Mouse (Mus musculus) limb, embryonic 15.5 days (tissue): ENCODE measurements around the gene Osm. TPM values are rescaled to one million over a fixed set of nuclear protein-coding genes. Genes with fewer than 3 reads are reported as not detected.

Experiments used
- ATAC-seq: fragments of 200-750 bp; cut with Nextera tagmentation; 2 replicates; pipeline ENCODE4 v1.8.0; 2017; ENCODE audit warnings: low read depth, moderate TSS enrichment; ENCODE audit not compliant: insufficient number of reproducible peaks, low FRiP score, low TSS enrichment
- H3K27ac ChIP-seq: fragments of 300-500 bp; sonication (generic); 2 replicates; pipeline ENCODE4 v1.5.1; 2015; ENCODE audit warnings: moderate library complexity, mild to moderate bottlenecking, inconsistent platforms
- H3K27me3 ChIP-seq: fragments of 300-500 bp; sonication (generic); 2 replicates; pipeline ENCODE4 v1.6.1; 2015; ENCODE audit warnings: inconsistent platforms
- H3K36me3 ChIP-seq: fragments of 300-500 bp; sonication (generic); 2 replicates; pipeline ENCODE4 v1.6.1; 2015; ENCODE audit warnings: inconsistent platforms
- H3K4me1 ChIP-seq: fragments of 300-500 bp; sonication (generic); 2 replicates; pipeline ENCODE4 v1.6.1; 2015; ENCODE audit warnings: inconsistent platforms
- H3K4me2 ChIP-seq: fragments of 300-500 bp; sonication (generic); 2 replicates; pipeline ENCODE4 v1.6.1; 2015; ENCODE audit warnings: mild to moderate bottlenecking, inconsistent platforms
- H3K4me3 ChIP-seq: fragments of 300-500 bp; sonication (generic); 2 replicates; pipeline ENCODE4 v1.5.1; 2015; ENCODE audit warnings: mild to moderate bottlenecking, inconsistent platforms
- H3K9ac ChIP-seq: fragments of 300-500 bp; sonication (generic); 2 replicates; pipeline ENCODE4 v1.6.1; 2015; ENCODE audit warnings: inconsistent platforms
- H3K9me3 ChIP-seq: fragments of 300-500 bp; sonication (generic); 2 replicates; pipeline ENCODE4 v1.6.1; 2016; ENCODE audit warnings: inconsistent platforms
- WGBS: fragments of 180-500 bp; shearing (Covaris S2); methylation state at CpG from one replicate; pipeline ENCODE4 v1.1.7; 2015; 5-methylcytosine and 5-hydroxymethylcytosine counted together
- polyA plus RNA-seq: library from polyadenylated mRNA; unstranded; fragments of >200 nt; fragmentation: Nextera tagmentation; extraction: Ambion mirVana; gene quantifications from 2 replicates; pipeline ENCODE4 v1.2.1, GENCODE M21; 2015

Gene Osm
- polyA plus RNA-seq, 1 experiment from 2014 or later, result 0.23 TPM

DNA sequence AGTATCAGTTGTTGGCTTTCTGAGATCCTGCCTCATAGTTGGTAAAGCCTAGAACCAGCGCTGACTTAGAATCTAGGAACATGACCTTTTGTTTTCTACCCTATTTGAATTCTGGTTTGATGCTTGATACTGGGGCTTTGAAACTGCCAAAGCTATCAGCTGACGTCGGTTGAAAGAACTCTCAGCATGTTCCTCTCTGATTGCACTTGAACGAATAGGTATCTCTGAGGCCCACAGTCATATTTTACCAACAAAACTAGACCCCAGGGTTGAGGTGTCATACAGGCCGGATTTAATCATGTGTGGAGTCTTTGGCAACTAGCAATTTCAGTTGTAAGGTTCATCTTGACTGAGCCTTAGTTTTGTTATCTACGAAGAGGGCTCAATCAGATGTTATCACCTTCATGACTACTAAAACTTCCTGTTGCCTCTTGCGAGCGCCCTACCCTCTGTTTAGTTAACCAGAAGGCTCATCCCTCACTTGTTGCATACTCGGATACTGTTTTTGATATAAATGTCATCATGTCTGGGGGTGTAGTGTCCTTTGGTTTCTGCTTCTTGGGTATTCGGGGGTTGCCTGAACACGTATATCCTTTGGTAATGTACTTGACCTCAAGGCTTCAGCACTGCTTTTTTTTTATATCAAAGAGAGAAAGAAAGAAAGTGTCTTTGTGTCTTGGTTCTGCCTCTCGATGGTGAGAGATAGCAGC lies 33.1 kb upstream of the Osm start:
- H3K4me3 ChIP-seq, result no peak overlapping the region
- H3K27me3 ChIP-seq, result no peaks in the 10 kb centered on the region
- H3K36me3 ChIP-seq, result peaks cover 27% of the 10 kb centered on the region
- peaks cover 11% of the 10 kb centered on the region for H3K4me1 ChIP-seq
- H3K4me2 ChIP-seq, result no peak overlapping the region
- no peaks in the 10 kb centered on the region for H3K9me3 ChIP-seq
- no peak overlapping the region for H3K9ac ChIP-seq
- H3K27ac ChIP-seq, result peak overlapping the region; percentile 47; the same call in 1 of the 2 replicates
- 79% methylated on average over 12 of the region's 12 CpGs for WGBS
- ATAC-seq, result no peak

DNA sequence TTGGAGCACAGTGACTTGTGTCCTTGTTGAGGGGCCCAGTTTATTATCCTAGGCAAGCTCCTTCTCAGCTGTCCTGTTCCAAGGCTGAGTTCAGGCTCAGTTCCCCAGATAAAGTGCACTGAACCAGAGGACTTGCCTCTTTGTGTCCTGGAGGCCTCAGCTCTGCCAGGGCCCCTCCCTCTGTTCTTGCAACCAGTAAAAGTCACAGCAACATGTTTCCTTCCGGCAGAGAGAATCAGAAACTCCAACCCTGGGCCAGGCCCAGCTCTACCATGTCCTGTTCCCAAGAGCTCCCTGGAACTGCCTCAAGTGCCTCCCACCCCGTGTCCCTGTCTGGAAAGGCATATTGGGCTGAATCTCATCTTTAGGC lies 32.5 kb upstream of the Osm start:
- Histone ChIP-seq H3K4me1 (peaks cover 11% of the 10 kb centered on the region), H3K4me3 (no peak overlapping the region), H3K27me3 (no peaks in the 10 kb centered on the region), H3K4me2 (no peak overlapping the region), H3K27ac (peak overlapping the region; percentile 47; the same call in 1 of the 2 replicates), H3K36me3 (peaks cover 33% of the 10 kb centered on the region), H3K9ac (no peak overlapping the region), H3K9me3 (no peaks in the 10 kb centered on the region)
- WGBS, result 12% methylated on average over 2 of the region's 2 CpGs
- ATAC-seq, result no peak

DNA sequence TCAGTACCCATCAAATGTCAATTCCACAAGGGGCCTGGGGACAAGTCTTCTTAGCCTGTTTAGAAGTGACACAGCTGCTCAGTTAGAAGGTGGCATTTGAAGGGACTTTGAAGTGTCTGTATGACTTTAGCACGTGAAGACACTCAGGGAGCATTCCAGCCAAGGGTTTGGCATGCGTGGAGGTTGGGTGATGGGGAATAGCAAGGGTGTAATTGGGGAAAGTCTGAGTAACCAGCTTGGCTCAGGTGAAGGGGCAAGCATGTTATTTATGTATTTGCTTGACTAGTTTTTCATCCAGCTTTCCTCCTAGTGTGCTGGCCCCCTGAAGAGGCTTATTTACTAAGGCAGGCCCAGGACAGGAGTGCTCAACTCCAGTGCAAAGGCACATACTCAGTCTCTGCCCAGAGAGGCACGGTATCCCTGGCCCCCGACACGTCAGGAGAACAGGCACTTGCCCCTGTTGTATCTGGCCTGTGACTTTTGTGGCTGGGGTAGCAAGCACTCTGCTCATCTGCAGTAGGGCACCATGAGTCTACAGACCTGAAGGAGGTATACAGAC lies 31.0 kb upstream of the Osm start:
- ATAC-seq, result no peak
- Histone ChIP-seq H3K4me3 (no peak overlapping the region), H3K4me2 (no peak overlapping the region), H3K27me3 (no peaks in the 10 kb centered on the region), H3K9me3 (no peaks in the 10 kb centered on the region), H3K9ac (no peak overlapping the region), H3K36me3 (peaks cover 47% of the 10 kb centered on the region), H3K4me1 (peaks cover 11% of the 10 kb centered on the region), H3K27ac (no peak overlapping the region)
- 72% methylated on average over 5 of the region's 5 CpGs for WGBS

DNA sequence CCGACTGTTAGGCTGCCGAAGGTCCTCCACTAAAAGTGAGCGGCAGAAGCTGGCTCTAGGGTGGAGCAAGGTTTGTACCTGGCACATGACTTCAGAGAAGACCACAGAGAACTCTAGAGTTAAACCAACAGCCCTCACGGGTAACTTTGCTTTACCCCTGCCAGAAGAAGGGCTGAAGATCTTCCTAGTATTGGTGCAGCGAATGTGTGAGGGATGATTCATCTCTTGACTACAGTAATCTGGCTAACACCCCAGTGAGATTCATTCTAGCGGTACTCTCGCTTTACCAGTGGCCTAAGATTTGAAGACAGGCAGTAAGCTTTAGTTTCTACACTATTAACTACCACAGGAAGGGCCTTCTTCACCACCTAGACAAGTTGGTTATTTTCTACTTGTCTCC lies 30.3 kb upstream of the Osm start:
- Histone ChIP-seq H3K4me1 (peaks cover 11% of the 10 kb centered on the region), H3K4me3 (no peak overlapping the region), H3K27ac (no peak overlapping the region), H3K36me3 (peaks cover 55% of the 10 kb centered on the region), H3K4me2 (no peak overlapping the region), H3K9me3 (no peaks in the 10 kb centered on the region), H3K9ac (no peak overlapping the region), H3K27me3 (no peaks in the 10 kb centered on the region)
- no peak for ATAC-seq
- WGBS, result 86% methylated on average over 7 of the region's 7 CpGs

- Histone ChIP-seq H3K27ac (no peak overlapping the region), H3K9ac (no peak overlapping the region), H3K4me3 (no peak overlapping the region), H3K9me3 (no peaks in the 10 kb centered on the region), H3K36me3 (peaks cover 61% of the 10 kb centered on the region), H3K4me2 (no peak overlapping the region), H3K4me1 (peaks cover 11% of the 10 kb centered on the region), H3K27me3 (no peaks in the 10 kb centered on the region)
- no peak for ATAC-seq
- WGBS, result 68% methylated on average over 6 of the region's 6 CpGs
These were observed 29.7 kb upstream of the Osm start for GRCm38 (mm10) chr11:4206563-4206962.

DNA sequence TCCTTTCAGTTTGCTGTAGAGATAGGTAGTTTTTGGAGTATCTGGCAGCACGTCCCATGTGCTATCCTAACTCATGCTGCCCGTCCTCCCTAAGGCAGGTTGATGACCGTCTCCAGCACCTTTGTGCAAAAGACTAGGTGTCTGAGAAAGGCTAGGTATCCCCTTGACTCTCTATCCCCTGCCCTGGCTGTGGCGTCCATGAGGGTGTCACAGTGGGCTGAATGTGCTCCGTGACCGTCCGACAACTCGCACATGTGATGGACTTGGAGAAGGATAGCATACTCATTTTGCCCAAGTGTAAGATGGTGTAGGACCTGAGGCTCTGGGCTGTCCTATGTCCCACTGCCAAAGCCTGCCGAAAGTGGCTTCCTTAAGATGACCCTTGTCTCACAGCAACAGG lies 28.6 kb upstream of the Osm start:
- H3K9ac ChIP-seq, result no peak overlapping the region
- H3K27me3 ChIP-seq, result no peaks in the 10 kb centered on the region
- no peak overlapping the region for H3K4me3 ChIP-seq
- H3K36me3 ChIP-seq, result peaks cover 72% of the 10 kb centered on the region
- H3K4me1 ChIP-seq, result peaks cover 11% of the 10 kb centered on the region
- 93% methylated on average over 9 of the region's 9 CpGs for WGBS
- H3K27ac ChIP-seq, result no peak overlapping the region
- H3K9me3 ChIP-seq, result no peaks in the 10 kb centered on the region
- no peak overlapping the region for H3K4me2 ChIP-seq
- no peak for ATAC-seq

DNA sequence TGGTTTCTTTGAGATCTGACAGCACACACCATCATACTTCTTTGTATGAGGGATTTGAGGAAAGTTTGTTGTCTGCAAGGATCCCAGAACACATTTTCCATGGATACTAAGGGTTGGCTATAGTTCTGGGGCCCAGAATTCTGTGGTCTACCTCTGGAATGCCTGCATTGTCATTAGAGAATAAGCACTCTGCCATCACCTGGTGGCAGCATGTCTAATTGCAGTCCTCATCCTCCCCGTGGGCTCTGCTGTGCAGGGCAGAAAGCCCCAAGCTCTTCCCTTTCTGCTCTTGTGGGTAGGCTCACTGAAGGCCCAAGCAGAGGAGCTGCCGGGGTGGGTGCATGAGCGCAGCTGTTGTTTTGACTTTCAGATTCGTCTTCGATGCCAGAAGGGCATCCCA lies 26.7 kb upstream of the Osm start:
- Histone ChIP-seq H3K27me3 (no peaks in the 10 kb centered on the region), H3K4me2 (no peak overlapping the region), H3K9ac (no peak overlapping the region), H3K9me3 (no peaks in the 10 kb centered on the region), H3K27ac (no peak overlapping the region), H3K4me3 (no peak overlapping the region), H3K4me1 (peaks cover 6% of the 10 kb centered on the region), H3K36me3 (peaks cover 91% of the 10 kb centered on the region)
- no peak for ATAC-seq
- WGBS, result 79% methylated on average over 5 of the region's 5 CpGs

- 60% methylated on average over 1 of the region's 1 CpGs for WGBS
- no peak for ATAC-seq
These were observed 25.4 kb upstream of the Osm start for GRCm38 (mm10) chr11:4210786-4211185.

GRCm38 (mm10) chr11:4213107-4213506 lies 23.1 kb upstream of the Osm start:
- no peak overlapping the region for H3K4me2 ChIP-seq
- peaks cover 13% of the 10 kb centered on the region for H3K4me1 ChIP-seq
- no peaks in the 10 kb centered on the region for H3K9me3 ChIP-seq
- no peaks in the 10 kb centered on the region for H3K27me3 ChIP-seq
- WGBS, result 91% methylated on average over 10 of the region's 10 CpGs
- no peak for ATAC-seq
- no peak overlapping the region for H3K4me3 ChIP-seq
- H3K36me3 ChIP-seq, result peaks cover 80% of the 10 kb centered on the region
- H3K9ac ChIP-seq, result no peak overlapping the region
- no peak overlapping the region for H3K27ac ChIP-seq

More at GRCm38 (mm10) chr11:4210786-4211185, 25.4 kb upstream of the Osm start:
- Histone ChIP-seq H3K27ac (no peak overlapping the region), H3K4me1 (peaks cover 2% of the 10 kb centered on the region; the same call in 1 of the 2 replicates), H3K9me3 (no peaks in the 10 kb centered on the region), H3K36me3 (peaks cover 98% of the 10 kb centered on the region), H3K9ac (no peak overlapping the region), H3K4me3 (no peak overlapping the region), H3K4me2 (no peak overlapping the region), H3K27me3 (no peaks in the 10 kb centered on the region)

DNA sequence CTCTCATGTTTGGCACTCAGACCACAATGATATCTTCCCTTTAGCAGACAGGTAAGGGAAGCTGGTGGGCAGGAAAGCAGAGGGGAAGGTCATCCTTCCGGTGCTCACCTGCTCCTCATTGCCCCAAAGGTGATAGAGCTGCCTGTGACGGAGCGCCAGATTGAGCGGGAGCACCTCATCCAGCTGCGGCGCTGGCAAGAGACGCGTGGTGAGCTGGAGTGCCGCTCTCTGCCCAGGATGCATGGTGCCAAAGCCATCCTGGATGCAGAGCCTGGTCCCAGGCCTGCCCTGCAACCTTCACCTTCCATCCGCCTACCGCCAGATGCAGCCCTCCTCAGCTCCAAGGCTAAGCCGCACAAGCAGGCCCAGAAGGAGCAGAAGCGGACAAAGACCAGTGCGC lies 21.6 kb upstream of the Osm start:
- no peaks in the 10 kb centered on the region for H3K27me3 ChIP-seq
- peaks cover 27% of the 10 kb centered on the region for H3K4me1 ChIP-seq
- WGBS, result 93% methylated on average over 14 of the region's 14 CpGs
- no peak overlapping the region for H3K4me2 ChIP-seq
- H3K27ac ChIP-seq, result no peak overlapping the region
- ATAC-seq, result no peak
- H3K9ac ChIP-seq, result no peak overlapping the region
- no peak overlapping the region for H3K4me3 ChIP-seq
- H3K36me3 ChIP-seq, result peaks cover 66% of the 10 kb centered on the region
- H3K9me3 ChIP-seq, result no peaks in the 10 kb centered on the region

DNA sequence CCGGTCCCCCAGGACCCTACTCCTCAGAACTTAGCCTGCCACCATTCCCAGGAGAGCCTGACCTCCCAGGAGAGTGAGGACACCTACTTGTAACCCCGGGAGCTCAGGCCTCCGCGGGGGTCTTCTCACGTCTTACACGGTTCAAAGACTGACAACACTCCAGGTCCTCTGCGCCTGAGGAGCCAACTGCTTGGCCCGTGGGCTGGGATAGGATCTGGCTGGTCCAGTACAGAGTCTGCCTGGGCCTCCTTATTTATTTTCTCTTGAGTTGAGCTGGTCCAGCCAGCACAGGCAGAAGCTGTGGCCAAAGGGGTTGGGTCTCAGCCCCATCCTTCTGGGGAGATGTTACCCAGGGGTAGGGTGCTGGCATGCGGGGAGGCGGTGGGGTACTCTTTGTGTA lies 21.2 kb upstream of the Osm start:
- ATAC-seq, result no peak
- H3K4me2 ChIP-seq, result no peak overlapping the region
- H3K9ac ChIP-seq, result no peak overlapping the region
- peaks cover 27% of the 10 kb centered on the region for H3K4me1 ChIP-seq
- H3K36me3 ChIP-seq, result peaks cover 61% of the 10 kb centered on the region
- H3K27me3 ChIP-seq, result no peaks in the 10 kb centered on the region
- WGBS, result 76% methylated on average over 10 of the region's 10 CpGs
- H3K27ac ChIP-seq, result peak overlapping the region; percentile 81; the same call in 1 of the 2 replicates
- no peak overlapping the region for H3K4me3 ChIP-seq
- H3K9me3 ChIP-seq, result no peaks in the 10 kb centered on the region

- Histone ChIP-seq H3K27me3 (no peaks in the 10 kb centered on the region), H3K9me3 (no peaks in the 10 kb centered on the region), H3K4me1 (peaks cover 30% of the 10 kb centered on the region), H3K4me2 (no peak overlapping the region), H3K36me3 (peaks cover 48% of the 10 kb centered on the region), H3K9ac (no peak overlapping the region), H3K4me3 (no peak overlapping the region), H3K27ac (peak overlapping the region; percentile 81)
- no peak for ATAC-seq
- 64% methylated on average over 9 of the region's 9 CpGs for WGBS
These were observed 19.8 kb upstream of the Osm start for GRCm38 (mm10) chr11:4216248-4217000.
